25 mouse cellular contexts compared by ENCODE assay signal in the genomic region with DNA sequence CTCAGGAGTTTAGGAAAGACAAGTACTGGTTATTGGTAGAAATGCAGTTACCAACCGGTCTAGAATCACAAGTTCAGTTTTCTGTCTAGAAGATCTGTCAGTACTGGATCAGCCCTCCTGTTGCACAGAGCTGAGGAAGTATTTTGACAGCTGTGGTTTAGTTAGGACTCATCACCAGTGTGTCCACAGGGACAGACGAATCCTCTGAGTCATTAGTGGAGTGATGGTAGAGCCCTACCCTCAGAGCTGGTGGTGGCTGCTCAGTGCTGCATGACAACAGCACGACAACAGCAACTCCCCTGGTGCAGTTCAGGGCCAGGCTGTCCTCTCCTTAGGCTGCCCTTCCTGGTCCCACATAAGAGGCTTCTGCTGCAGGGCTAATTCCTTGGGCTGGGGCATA. TPM values are rescaled to one million over a fixed set of nuclear protein-coding genes. Genes with fewer than 3 reads are reported as not detected.
DNase-seq lines count a peak whose midpoint lies in the region; ATAC-seq lines count a peak whose summit lies in the region.
"Had no signal": no experiment of that assay in that cellular context is flagged by ENCODE, and none has a peak within 500 bp of the region (broad histone marks: within the 10 kb centered on the region; RNA-seq: fewer than 3 reads in every experiment).

No protein-coding gene starts in this region.

- no peak overlapping the region for H3K27ac ChIP-seq in embryonic facial prominence, embryonic 12.5 days
- no peak overlapping the region for H3K27ac ChIP-seq in embryonic facial prominence, embryonic 10.5 days (replicated peaks)
- H3K27ac ChIP-seq: hindbrain, embryonic 14.5 days; left cerebral cortex, adult 2 months; limb, embryonic 10.5 days; midbrain, embryonic 15.5 days; neural tube, embryonic 13.5 days; stomach, embryonic 15.5 days had no signal

- no peak overlapping the region for H3K9ac ChIP-seq in embryonic facial prominence, embryonic 12.5 days
- H3K9ac ChIP-seq: hindbrain, embryonic 14.5 days; midbrain, embryonic 15.5 days; neural tube, embryonic 13.5 days; stomach, embryonic 15.5 days had no signal

- H3K4me1 ChIP-seq in embryonic facial prominence, embryonic 12.5 days, result no peaks in the 10 kb centered on the region
- no peaks in the 10 kb centered on the region for H3K4me1 ChIP-seq in embryonic facial prominence, embryonic 10.5 days
- H3K4me1 ChIP-seq: midbrain, embryonic 15.5 days; neural tube, embryonic 13.5 days; stomach, embryonic 15.5 days had no signal

- H3K9me3 ChIP-seq in embryonic facial prominence, embryonic 12.5 days, result no peaks in the 10 kb centered on the region
- no peaks in the 10 kb centered on the region for H3K9me3 ChIP-seq in embryonic facial prominence, embryonic 10.5 days
- H3K9me3 ChIP-seq: limb, embryonic 10.5 days; midbrain, embryonic 15.5 days; neural tube, embryonic 13.5 days; stomach, embryonic 15.5 days had no signal

- WGBS in embryonic facial prominence, embryonic 12.5 days, result 77% methylated on average over 3 of the region's 3 CpGs
- WGBS in embryonic facial prominence, embryonic 10.5 days, result 70% methylated on average over 3 of the region's 3 CpGs

- peaks cover 11% of the 10 kb centered on the region; the same call in 1 of the 2 replicates for H3K36me3 ChIP-seq in embryonic facial prominence, embryonic 12.5 days
- peaks cover 9% of the 10 kb centered on the region; the same call in 1 of the 2 replicates for H3K36me3 ChIP-seq in embryonic facial prominence, embryonic 10.5 days (replicated peaks)

- ATAC-seq in embryonic facial prominence, embryonic 12.5 days (ENCODE audit: insufficient number of reproducible peaks, insufficient read depth, low FRiP score, low TSS enrichment), result 0 out of 2 replicates have a peak, but pooled peaks have one; percentile 28
- peak; percentile 14; the same call in 1 of the 2 replicates for ATAC-seq in megakaryocyte progenitor cell, adult 5-6 weeks (replicated peaks; ENCODE audit: poor library complexity)
- ATAC-seq: inflammation-experienced regulatory T-cells, adult 6 months; midbrain, embryonic 15.5 days had no signal

- H3K4me2 ChIP-seq in embryonic facial prominence, embryonic 12.5 days (replicated peaks), result no peak overlapping the region
- H3K4me2 ChIP-seq: hindbrain, embryonic 14.5 days; midbrain, embryonic 15.5 days; neural tube, embryonic 13.5 days; stomach, embryonic 15.5 days had no signal

- DNase-seq in embryonic facial prominence, embryonic 10.5 days (ENCODE audit: low spot score), result no peak
- DNase-seq in 3T3-L1 (ENCODE audit: low read depth, low spot score), result peak; percentile 65
- peak; percentile 28 for DNase-seq in NIH3T3 (ENCODE audit: low read depth)
- no peak for DNase-seq in right cerebral cortex, postnatal 10 days (ENCODE audit: low spot score in 2 of 2)
- no peak for DNase-seq in left cerebral cortex, adult 8-10 months (ENCODE audit: low spot score in 2 of 2)
- DNase-seq: adrenal gland, postnatal 10 days; cerebellum, adult 2 months; gastrocnemius, postnatal 36 days; heart, postnatal 4 days; kidney, adult 18-20 months; kidney, postnatal 10 days; lung, adult 2 months; lung, postnatal 14 days; retina, postnatal 1 day; thymus, adult 18-20 months; thymus, postnatal 4 days had no signal

- no peak overlapping the region for H3K4me3 ChIP-seq in embryonic facial prominence, embryonic 12.5 days
- no peak overlapping the region for H3K4me3 ChIP-seq in embryonic facial prominence, embryonic 10.5 days
- H3K4me3 ChIP-seq: left cerebral cortex, adult 2 months; limb, embryonic 10.5 days; midbrain, embryonic 15.5 days; neural tube, embryonic 13.5 days; stomach, embryonic 15.5 days had no signal

- no peaks in the 10 kb centered on the region for H3K27me3 ChIP-seq in embryonic facial prominence, embryonic 12.5 days
- H3K27me3 ChIP-seq in embryonic facial prominence, embryonic 10.5 days (replicated peaks; ENCODE audit: low read depth, poor library complexity, severe bottlenecking), result no peaks in the 10 kb centered on the region
- H3K27me3 ChIP-seq: midbrain, embryonic 15.5 days; neural tube, embryonic 13.5 days; stomach, embryonic 15.5 days had no signal

RNA-seq across cellular contexts. Expression of a gene that starts 18.8 kb away (rescaled TPM):
- polyA plus RNA-seq in embryonic facial prominence, embryonic 12.5 days (2016; fragmentation: Nextera tagmentation; extraction: Ambion mirVana), result 196 and 198 TPM in 2 replicates
- polyA plus RNA-seq in embryonic facial prominence, embryonic 10.5 days (2016; fragmentation: Nextera tagmentation; extraction: Ambion mirVana), result 200 and 214 TPM in 2 replicates
- 84.6 and 98.4 TPM in 2 replicates for total RNA-seq in megakaryocyte progenitor cell, adult 5-6 weeks (2015)
- total RNA-seq in megakaryocyte progenitor cell, adult 5-6 weeks (2017), result 144 and 170 TPM in 2 replicates
- 100 to 1,000 TPM; 153 to 174 (median 160) TPM for total RNA-seq in left cerebral cortex, adult 8-10 months (2022)

RNA-seq across cellular contexts. Expression of a gene that starts 56.1 kb away (rescaled TPM):
- polyA plus RNA-seq in embryonic facial prominence, embryonic 12.5 days (2016; fragmentation: Nextera tagmentation; extraction: Ambion mirVana), result 30.0 and 30.3 TPM in 2 replicates
- 17.3 and 17.4 TPM in 2 replicates for polyA plus RNA-seq in embryonic facial prominence, embryonic 10.5 days (2016; fragmentation: Nextera tagmentation; extraction: Ambion mirVana)
- total RNA-seq in megakaryocyte progenitor cell, adult 5-6 weeks (2015), result 34.7 and 47.1 TPM in 2 replicates
- 27.2 and 28.7 TPM in 2 replicates for total RNA-seq in megakaryocyte progenitor cell, adult 5-6 weeks (2017)
- total RNA-seq in left cerebral cortex, adult 8-10 months (2022), result 10 to 100 TPM; 32.5 to 32.8 (median 32.7) TPM

RNA-seq across cellular contexts. Expression of a gene that starts 59.9 kb away (rescaled TPM):
- polyA plus RNA-seq in embryonic facial prominence, embryonic 12.5 days (2016; fragmentation: Nextera tagmentation; extraction: Ambion mirVana), result 14.0 and 17.8 TPM in 2 replicates
- polyA plus RNA-seq in embryonic facial prominence, embryonic 10.5 days (2016; fragmentation: Nextera tagmentation; extraction: Ambion mirVana), result 6.3 and 8.3 TPM in 2 replicates
- total RNA-seq in megakaryocyte progenitor cell, adult 5-6 weeks (2015), result 4.2 and 4.7 TPM in 2 replicates
- total RNA-seq in megakaryocyte progenitor cell, adult 5-6 weeks (2017), result 3.9 and 5.2 TPM in 2 replicates
- 10 to 100 TPM; 34.4 to 40.6 (median 39.0) TPM for total RNA-seq in left cerebral cortex, adult 8-10 months (2022)

Comparison
In these comparisons a context has a peak if more than half of its experiments do, and no peak if none do; other contexts are left out.
1. DNase-seq: peak in 3T3-L1 (single experiment) and NIH3T3 (single experiment); none in embryonic facial prominence, embryonic 10.5 days (single experiment), right cerebral cortex, postnatal 10 days (0 of 2) and left cerebral cortex, adult 8-10 months (0 of 2).
2. RNA of a gene that starts 59.9 kb away (total RNA-seq): 34.4 to 40.6 TPM in left cerebral cortex, adult 8-10 months; 3.9 to 5.2 TPM in megakaryocyte progenitor cell, adult 5-6 weeks; every median in the first group is over 4 times any median in the second.